Mouse (Mus musculus): ENCODE data around the gene Hap1. TPM values are rescaled to one million over a fixed set of nuclear protein-coding genes. Genes with fewer than 3 reads are reported as not detected.
"Not testable (repeated sequence)": the region's sequence is repeated elsewhere in the genome, so short reads cannot be mapped to it uniquely, and the experiment has no call there.

Gene Hap1
- polyA plus RNA-seq, 1 experiment from 2014 or later: 5.6 TPM

- no peaks in the 10 kb centered on the region for H3K36me3 ChIP-seq (ENCODE audit: control insufficient read depth, insufficient read depth)
- no peaks in the 10 kb centered on the region for H3K9me3 ChIP-seq (replicated peaks; ENCODE audit: control insufficient read depth, low read length)
- no peak for ATAC-seq (replicated peaks; ENCODE audit: extremely low read depth, insufficient read depth, low FRiP score)
- no peaks in the 10 kb centered on the region for H3K27me3 ChIP-seq (ENCODE audit: control insufficient read depth, insufficient read depth, low read length)
- no peak overlapping the region for H3K27ac ChIP-seq (ENCODE audit: low read length)
- WGBS: 79% methylated on average over 10 of the region's 10 CpGs
- no peak overlapping the region for H3K9ac ChIP-seq (ENCODE audit: low read length)
- no peak overlapping the region for H3K4me2 ChIP-seq (ENCODE audit: low read depth, low read length)
- no peaks in the 10 kb centered on the region for H3K4me1 ChIP-seq (ENCODE audit: control insufficient read depth, insufficient read depth, low read length)
- H3K4me3 ChIP-seq (ENCODE audit: low read length): no peak overlapping the region
Observed at GRCm38 (mm10) chr11:100344269-100344668, 11.7 kb downstream of the Hap1 start.

- no peaks in the 10 kb centered on the region for H3K27me3 ChIP-seq (ENCODE audit: control insufficient read depth, insufficient read depth, low read length)
- H3K4me2 ChIP-seq (ENCODE audit: low read depth, low read length): no peak overlapping the region
- no peaks in the 10 kb centered on the region for H3K9me3 ChIP-seq (replicated peaks; ENCODE audit: control insufficient read depth, low read length)
- no peak for ATAC-seq (replicated peaks; ENCODE audit: extremely low read depth, insufficient read depth, low FRiP score)
- H3K4me3 ChIP-seq (ENCODE audit: low read length): no peak overlapping the region
- no peaks in the 10 kb centered on the region for H3K36me3 ChIP-seq (ENCODE audit: control insufficient read depth, insufficient read depth)
- 49% methylated on average over 3 of the region's 3 CpGs for WGBS
- H3K4me1 ChIP-seq (ENCODE audit: control insufficient read depth, insufficient read depth, low read length): no peaks in the 10 kb centered on the region
- H3K9ac ChIP-seq (ENCODE audit: low read length): no peak overlapping the region
- no peak overlapping the region for H3K27ac ChIP-seq (ENCODE audit: low read length)
Observed at GRCm38 (mm10) chr11:100335731-100336130, 20.2 kb downstream of the Hap1 start.

- ATAC-seq (replicated peaks; ENCODE audit: extremely low read depth, insufficient read depth, low FRiP score): no peak
- Histone ChIP-seq H3K4me3 (ENCODE audit: low read length) (no peak within 1 kb of the TSS), H3K27ac (ENCODE audit: low read length) (no peak within 1 kb of the TSS), H3K4me1 (ENCODE audit: control insufficient read depth, insufficient read depth, low read length) (no peaks in the 10 kb centered on the region), H3K9me3 (replicated peaks; ENCODE audit: control insufficient read depth, low read length) (no peaks in the 10 kb centered on the region), H3K9ac (ENCODE audit: low read length) (no peak within 1 kb of the TSS), H3K4me2 (ENCODE audit: low read depth, low read length) (no peak within 1 kb of the TSS), H3K36me3 (ENCODE audit: control insufficient read depth, insufficient read depth) (no peaks in the 10 kb centered on the region), H3K27me3 (ENCODE audit: control insufficient read depth, insufficient read depth, low read length) (no peaks in the 10 kb centered on the region)
- 72% methylated on average over 6 of the region's 6 CpGs for WGBS
Observed at GRCm38 (mm10) chr11:100333944-100334457, 21.9 kb downstream of the Hap1 start, which contains the start of gene Gast. Gast (plus strand) TSS chr11:100334407.

- H3K4me1 ChIP-seq (ENCODE audit: control insufficient read depth, insufficient read depth, low read length): no peaks in the 10 kb centered on the region
- no peaks in the 10 kb centered on the region for H3K27me3 ChIP-seq (ENCODE audit: control insufficient read depth, insufficient read depth, low read length)
- 64% methylated on average over 9 of the region's 9 CpGs for WGBS
- no peak overlapping the region for H3K9ac ChIP-seq (ENCODE audit: low read length)
- no peak overlapping the region for H3K4me2 ChIP-seq (ENCODE audit: low read depth, low read length)
- no peaks in the 10 kb centered on the region for H3K36me3 ChIP-seq (ENCODE audit: control insufficient read depth, insufficient read depth)
- no peak overlapping the region for H3K27ac ChIP-seq (ENCODE audit: low read length)
- no peak overlapping the region for H3K4me3 ChIP-seq (ENCODE audit: low read length)
- H3K9me3 ChIP-seq (replicated peaks; ENCODE audit: control insufficient read depth, low read length): no peaks in the 10 kb centered on the region
- no peak for ATAC-seq (replicated peaks; ENCODE audit: extremely low read depth, insufficient read depth, low FRiP score)
Observed at GRCm38 (mm10) chr11:100332766-100333515, 23.0 kb downstream of the Hap1 start.

GRCm38 (mm10) chr11:100330816-100331375, 25.0 kb downstream of the Hap1 start:
- H3K27me3 ChIP-seq (ENCODE audit: control insufficient read depth, insufficient read depth, low read length); H3K4me1 ChIP-seq (ENCODE audit: control insufficient read depth, insufficient read depth, low read length); ATAC-seq (replicated peaks; ENCODE audit: extremely low read depth, insufficient read depth, low FRiP score); H3K9me3 ChIP-seq (replicated peaks; ENCODE audit: control insufficient read depth, low read length); H3K4me3 ChIP-seq (ENCODE audit: low read length); H3K4me2 ChIP-seq (ENCODE audit: low read depth, low read length); H3K36me3 ChIP-seq (ENCODE audit: control insufficient read depth, insufficient read depth); H3K27ac ChIP-seq (ENCODE audit: low read length); H3K9ac ChIP-seq (ENCODE audit: low read length): not testable (repeated sequence)
- 57% methylated on average over 8 of the region's 8 CpGs for WGBS

- Histone ChIP-seq H3K36me3 (ENCODE audit: control insufficient read depth, insufficient read depth) (no peaks in the 10 kb centered on the region), H3K4me1 (ENCODE audit: control insufficient read depth, insufficient read depth, low read length) (peaks cover 9% of the 10 kb centered on the region; the same call in 1 of the 2 replicates), H3K4me2 (ENCODE audit: low read depth, low read length) (no peak overlapping the region), H3K27ac (ENCODE audit: low read length) (no peak overlapping the region), H3K9ac (ENCODE audit: low read length) (no peak overlapping the region), H3K4me3 (ENCODE audit: low read length) (no peak overlapping the region), H3K27me3 (ENCODE audit: control insufficient read depth, insufficient read depth, low read length) (no peaks in the 10 kb centered on the region), H3K9me3 (replicated peaks; ENCODE audit: control insufficient read depth, low read length) (no peaks in the 10 kb centered on the region)
- no peak for ATAC-seq (replicated peaks; ENCODE audit: extremely low read depth, insufficient read depth, low FRiP score)
- WGBS: 61% methylated on average over 16 of the region's 16 CpGs
Observed at GRCm38 (mm10) chr11:100330235-100330634, 25.7 kb downstream of the Hap1 start.

- H3K9ac ChIP-seq (ENCODE audit: low read length): no peak overlapping the region
- no peaks in the 10 kb centered on the region for H3K27me3 ChIP-seq (ENCODE audit: control insufficient read depth, insufficient read depth, low read length)
- no peaks in the 10 kb centered on the region for H3K9me3 ChIP-seq (replicated peaks; ENCODE audit: control insufficient read depth, low read length)
- peaks cover under 1% of the 10 kb centered on the region; the same call in 1 of the 2 replicates for H3K36me3 ChIP-seq (ENCODE audit: control insufficient read depth, insufficient read depth)
- no peak overlapping the region for H3K4me2 ChIP-seq (ENCODE audit: low read depth, low read length)
- no peak overlapping the region for H3K27ac ChIP-seq (ENCODE audit: low read length)
- no peak overlapping the region for H3K4me3 ChIP-seq (ENCODE audit: low read length)
- no peak for ATAC-seq (replicated peaks; ENCODE audit: extremely low read depth, insufficient read depth, low FRiP score)
- WGBS: 75% methylated on average over 6 of the region's 6 CpGs
- H3K4me1 ChIP-seq (ENCODE audit: control insufficient read depth, insufficient read depth, low read length): peaks cover 9% of the 10 kb centered on the region; the same call in 1 of the 2 replicates
Observed at GRCm38 (mm10) chr11:100327761-100328160, 28.2 kb downstream of the Hap1 start.

GRCm38 (mm10) chr11:100327316-100327715, 28.6 kb downstream of the Hap1 start:
- Histone ChIP-seq H3K4me2 (ENCODE audit: low read depth, low read length) (no peak overlapping the region), H3K4me1 (ENCODE audit: control insufficient read depth, insufficient read depth, low read length) (peaks cover 9% of the 10 kb centered on the region; the same call in 1 of the 2 replicates), H3K9me3 (replicated peaks; ENCODE audit: control insufficient read depth, low read length) (no peaks in the 10 kb centered on the region), H3K27me3 (ENCODE audit: control insufficient read depth, insufficient read depth, low read length) (no peaks in the 10 kb centered on the region), H3K27ac (ENCODE audit: low read length) (no peak overlapping the region), H3K4me3 (ENCODE audit: low read length) (no peak overlapping the region), H3K36me3 (ENCODE audit: control insufficient read depth, insufficient read depth) (peaks cover 5% of the 10 kb centered on the region), H3K9ac (ENCODE audit: low read length) (no peak overlapping the region)
- WGBS: 28% methylated on average over 11 of the region's 11 CpGs
- ATAC-seq (replicated peaks; ENCODE audit: extremely low read depth, insufficient read depth, low FRiP score): peak; percentile 25; the same call in 1 of the 2 replicates

GRCm38 (mm10) chr11:100325062-100325629, 30.8 kb downstream of the Hap1 start:
- H3K27me3 ChIP-seq (ENCODE audit: control insufficient read depth, insufficient read depth, low read length): no peaks in the 10 kb centered on the region
- no peak overlapping the region for H3K4me2 ChIP-seq (ENCODE audit: low read depth, low read length)
- no peak overlapping the region for H3K27ac ChIP-seq (ENCODE audit: low read length)
- H3K9ac ChIP-seq (ENCODE audit: low read length): no peak overlapping the region
- H3K4me1 ChIP-seq (ENCODE audit: control insufficient read depth, insufficient read depth, low read length): peaks cover 17% of the 10 kb centered on the region
- 70% methylated on average over 11 of the region's 11 CpGs for WGBS
- no peak overlapping the region for H3K4me3 ChIP-seq (ENCODE audit: low read length)
- no peaks in the 10 kb centered on the region for H3K9me3 ChIP-seq (replicated peaks; ENCODE audit: control insufficient read depth, low read length)
- no peak for ATAC-seq (replicated peaks; ENCODE audit: extremely low read depth, insufficient read depth, low FRiP score)
- peaks cover 18% of the 10 kb centered on the region for H3K36me3 ChIP-seq (ENCODE audit: control insufficient read depth, insufficient read depth)
